Mouse (Mus musculus): ENCODE measurements around the gene Gcfc2. TPM values are rescaled to one million over a fixed set of nuclear protein-coding genes. Genes with fewer than 3 reads are reported as not detected.
A peak's percentile ranks its signal among the peaks of the same experiment; 100 is the strongest.

Gcfc2 gene
- polyA plus RNA-seq, 1 experiment from 2014 or later: 14.3 TPM

DNA sequence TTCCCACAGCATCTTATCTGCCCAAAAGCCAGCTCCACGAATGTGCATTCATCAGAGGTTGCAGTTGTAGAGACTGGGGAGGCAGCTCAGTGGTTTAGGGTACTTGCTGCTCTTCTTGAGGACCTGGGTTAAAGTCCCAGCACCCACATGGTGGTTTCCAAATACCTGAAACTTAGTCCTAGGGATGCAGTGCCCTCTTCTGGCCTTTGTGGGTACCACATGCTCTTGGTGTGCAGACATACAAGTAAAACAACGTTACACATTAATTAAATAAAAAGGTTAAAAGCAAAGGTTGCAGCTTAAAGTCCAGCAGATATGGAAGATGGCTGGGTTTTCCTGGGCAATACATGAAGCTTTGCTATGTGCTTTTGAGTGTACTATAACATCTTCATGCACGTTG lies 9.8 kb downstream of the Gcfc2 start:
- no peak for DNase-seq (ENCODE audit: low spot score)
- peaks cover 14% of the 10 kb centered on the region for H3K36me3 ChIP-seq (replicated peaks; ENCODE audit: control insufficient read depth, insufficient read depth, low read depth, low read length)
- no peaks in the 10 kb centered on the region for H3K4me1 ChIP-seq (ENCODE audit: control insufficient read depth, insufficient read depth, low read length)
- no peak overlapping the region for H3K9ac ChIP-seq (replicated peaks; ENCODE audit: low read length)
- H3K4me3 ChIP-seq (ENCODE audit: low read depth, low read length): no peak overlapping the region
- H3K4me2 ChIP-seq (ENCODE audit: low read depth, low read length): no peak overlapping the region
- WGBS: 97% methylated on average over 3 of the region's 3 CpGs
- no peak for ATAC-seq (replicated peaks; ENCODE audit: insufficient number of reproducible peaks, low FRiP score, low TSS enrichment, low read depth)
- H3K27ac ChIP-seq (replicated peaks; ENCODE audit: low read depth, low read length): no peak overlapping the region
- H3K9me3 ChIP-seq (replicated peaks; ENCODE audit: control insufficient read depth, low read length): no peaks in the 10 kb centered on the region; the same call in 1 of the 2 replicates
- H3K27me3 ChIP-seq (ENCODE audit: control insufficient read depth, insufficient read depth, low read length): no peaks in the 10 kb centered on the region

DNA sequence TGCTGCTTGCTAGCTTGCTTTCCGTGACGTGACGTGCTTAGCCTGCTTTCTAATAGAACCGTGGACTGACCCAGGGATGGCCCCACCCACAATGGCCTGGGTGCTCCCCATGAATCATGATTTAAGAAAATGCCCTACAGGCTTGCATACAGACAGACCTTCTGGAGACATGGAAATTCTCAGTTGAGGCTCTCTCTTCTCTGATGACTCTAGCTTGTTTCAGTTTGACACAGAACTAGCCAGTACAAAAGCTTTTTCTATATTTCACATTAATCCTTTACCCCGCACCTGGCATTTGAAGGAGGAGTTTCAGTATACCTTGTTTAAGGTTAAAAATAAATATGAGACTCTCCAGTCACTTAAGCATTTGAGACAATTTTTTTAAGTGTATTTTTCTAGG lies 18.2 kb downstream of the Gcfc2 start:
- H3K27me3 ChIP-seq (ENCODE audit: control insufficient read depth, insufficient read depth, low read length): no peaks in the 10 kb centered on the region
- no peak overlapping the region for H3K4me2 ChIP-seq (ENCODE audit: low read depth, low read length)
- no peak overlapping the region for H3K4me3 ChIP-seq (ENCODE audit: low read depth, low read length)
- no peaks in the 10 kb centered on the region; the same call in 1 of the 2 replicates for H3K36me3 ChIP-seq (replicated peaks; ENCODE audit: control insufficient read depth, insufficient read depth, low read depth, low read length)
- no peak overlapping the region for H3K27ac ChIP-seq (replicated peaks; ENCODE audit: low read depth, low read length)
- no peaks in the 10 kb centered on the region for H3K4me1 ChIP-seq (ENCODE audit: control insufficient read depth, insufficient read depth, low read length)
- WGBS: 90% methylated on average over 5 of the region's 5 CpGs
- no peaks in the 10 kb centered on the region for H3K9me3 ChIP-seq (replicated peaks; ENCODE audit: control insufficient read depth, low read length)
- DNase-seq (ENCODE audit: low spot score) (no peak), ATAC-seq (replicated peaks; ENCODE audit: insufficient number of reproducible peaks, low FRiP score, low TSS enrichment, low read depth) (no peak)
- no peak overlapping the region for H3K9ac ChIP-seq (replicated peaks; ENCODE audit: low read length)

DNA sequence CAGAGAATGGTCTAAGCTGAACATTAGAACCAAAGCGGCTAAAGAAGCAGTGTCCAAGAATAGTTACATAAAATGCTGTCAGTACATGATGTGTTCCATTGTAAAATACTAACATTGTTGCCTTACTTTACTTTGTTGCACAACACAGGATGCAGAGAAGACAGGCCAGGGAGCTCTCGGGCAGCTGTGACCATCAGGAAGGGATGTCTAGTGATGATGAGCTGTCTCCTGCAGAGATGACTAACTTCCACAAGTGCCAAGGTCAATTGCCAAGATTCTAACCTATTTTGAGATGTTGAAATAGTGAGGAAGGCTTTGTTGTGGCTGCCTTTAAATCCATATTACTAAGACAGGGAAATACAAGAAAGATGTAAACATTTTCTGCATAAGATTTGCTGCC lies 19.8 kb downstream of the Gcfc2 start:
- no peak overlapping the region for H3K4me3 ChIP-seq (ENCODE audit: low read depth, low read length)
- no peak for DNase-seq (ENCODE audit: low spot score)
- 83% methylated on average over 2 of the region's 2 CpGs for WGBS
- H3K27me3 ChIP-seq (ENCODE audit: control insufficient read depth, insufficient read depth, low read length): no peaks in the 10 kb centered on the region
- H3K27ac ChIP-seq (replicated peaks; ENCODE audit: low read depth, low read length): no peak overlapping the region
- no peak overlapping the region for H3K4me2 ChIP-seq (ENCODE audit: low read depth, low read length)
- H3K9me3 ChIP-seq (replicated peaks; ENCODE audit: control insufficient read depth, low read length): no peaks in the 10 kb centered on the region
- no peaks in the 10 kb centered on the region; the same call in 1 of the 2 replicates for H3K36me3 ChIP-seq (replicated peaks; ENCODE audit: control insufficient read depth, insufficient read depth, low read depth, low read length)
- H3K9ac ChIP-seq (replicated peaks; ENCODE audit: low read length): no peak overlapping the region
- no peak for ATAC-seq (replicated peaks; ENCODE audit: insufficient number of reproducible peaks, low FRiP score, low TSS enrichment, low read depth)
- no peaks in the 10 kb centered on the region for H3K4me1 ChIP-seq (ENCODE audit: control insufficient read depth, insufficient read depth, low read length)

GRCm38 (mm10) chr6:81944432-81944831 lies 21.0 kb downstream of the Gcfc2 start:
- no peak for ATAC-seq (replicated peaks; ENCODE audit: insufficient number of reproducible peaks, low FRiP score, low TSS enrichment, low read depth)
- Histone ChIP-seq H3K36me3 (replicated peaks; ENCODE audit: control insufficient read depth, insufficient read depth, low read depth, low read length) (no peaks in the 10 kb centered on the region; the same call in 1 of the 2 replicates), H3K27me3 (ENCODE audit: control insufficient read depth, insufficient read depth, low read length) (no peaks in the 10 kb centered on the region)

GRCm38 (mm10) chr6:81946906-81947305 lies 23.4 kb downstream of the Gcfc2 start:
- H3K4me2 ChIP-seq (ENCODE audit: low read depth, low read length): no peak overlapping the region
- H3K9me3 ChIP-seq (replicated peaks; ENCODE audit: control insufficient read depth, low read length): no peaks in the 10 kb centered on the region
- no peak overlapping the region for H3K9ac ChIP-seq (replicated peaks; ENCODE audit: low read length)
- no peak overlapping the region for H3K4me3 ChIP-seq (ENCODE audit: low read depth, low read length)
- WGBS: 95% methylated on average over 6 of the region's 6 CpGs
- DNase-seq (ENCODE audit: low spot score) (no peak), ATAC-seq (replicated peaks; ENCODE audit: insufficient number of reproducible peaks, low FRiP score, low TSS enrichment, low read depth) (no peak)
- H3K4me1 ChIP-seq (ENCODE audit: control insufficient read depth, insufficient read depth, low read length): no peaks in the 10 kb centered on the region
- no peak overlapping the region for H3K27ac ChIP-seq (replicated peaks; ENCODE audit: low read depth, low read length)
- no peaks in the 10 kb centered on the region for H3K27me3 ChIP-seq (ENCODE audit: control insufficient read depth, insufficient read depth, low read length)
- H3K36me3 ChIP-seq (replicated peaks; ENCODE audit: control insufficient read depth, insufficient read depth, low read depth, low read length): peaks cover 2% of the 10 kb centered on the region

More at GRCm38 (mm10) chr6:81944432-81944831, 21.0 kb downstream of the Gcfc2 start:
- no peaks in the 10 kb centered on the region for H3K4me1 ChIP-seq (ENCODE audit: control insufficient read depth, insufficient read depth, low read length)
- H3K9me3 ChIP-seq (replicated peaks; ENCODE audit: control insufficient read depth, low read length): no peaks in the 10 kb centered on the region
- 90% methylated on average over 3 of the region's 3 CpGs for WGBS
- H3K27ac ChIP-seq (replicated peaks; ENCODE audit: low read depth, low read length): no peak overlapping the region
- H3K9ac ChIP-seq (replicated peaks; ENCODE audit: low read length): no peak overlapping the region
- no peak overlapping the region for H3K4me2 ChIP-seq (ENCODE audit: low read depth, low read length)
- no peak overlapping the region for H3K4me3 ChIP-seq (ENCODE audit: low read depth, low read length)
- no peak for DNase-seq (ENCODE audit: low spot score)

- WGBS: 94% methylated on average over 5 of the region's 5 CpGs
- Histone ChIP-seq H3K4me3 (ENCODE audit: low read depth, low read length) (no peak overlapping the region), H3K9me3 (replicated peaks; ENCODE audit: control insufficient read depth, low read length) (0 out of 2 replicates have a peak, but pooled peaks cover 3% of the 10 kb centered on the region), H3K36me3 (replicated peaks; ENCODE audit: control insufficient read depth, insufficient read depth, low read depth, low read length) (peaks cover 9% of the 10 kb centered on the region), H3K27me3 (ENCODE audit: control insufficient read depth, insufficient read depth, low read length) (no peaks in the 10 kb centered on the region), H3K4me2 (ENCODE audit: low read depth, low read length) (no peak overlapping the region), H3K27ac (replicated peaks; ENCODE audit: low read depth, low read length) (no peak overlapping the region), H3K4me1 (ENCODE audit: control insufficient read depth, insufficient read depth, low read length) (no peaks in the 10 kb centered on the region), H3K9ac (replicated peaks; ENCODE audit: low read length) (no peak overlapping the region)
- ATAC-seq (replicated peaks; ENCODE audit: insufficient number of reproducible peaks, low FRiP score, low TSS enrichment, low read depth) (no peak), DNase-seq (ENCODE audit: low spot score) (no peak)
These were observed 31.7 kb downstream of the Gcfc2 start for GRCm38 (mm10) chr6:81955133-81955532.

DNA sequence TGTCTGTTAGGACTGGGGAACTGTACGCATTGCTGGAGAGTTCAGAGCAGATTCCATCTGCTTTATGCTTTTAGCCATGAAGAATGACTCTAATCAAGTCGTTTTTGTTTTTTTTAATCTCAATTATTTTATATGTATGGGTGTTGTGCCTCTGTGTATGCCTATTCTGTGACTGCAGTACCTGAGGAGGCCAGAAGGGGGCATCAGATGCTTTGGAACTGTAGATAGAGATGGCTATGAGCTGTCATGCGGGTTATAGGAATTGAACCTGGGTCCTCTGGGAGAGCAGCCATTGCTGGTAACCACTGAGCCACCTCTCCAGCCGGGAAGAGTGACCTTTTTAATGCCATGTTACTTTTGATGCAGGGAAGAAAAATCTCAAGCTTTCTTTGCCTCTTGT lies 32.9 kb downstream of the Gcfc2 start:
- ATAC-seq (replicated peaks; ENCODE audit: insufficient number of reproducible peaks, low FRiP score, low TSS enrichment, low read depth): no peak
- Histone ChIP-seq H3K9ac (replicated peaks; ENCODE audit: low read length) (no peak overlapping the region), H3K27me3 (ENCODE audit: control insufficient read depth, insufficient read depth, low read length) (no peaks in the 10 kb centered on the region), H3K4me3 (ENCODE audit: low read depth, low read length) (no peak overlapping the region), H3K4me2 (ENCODE audit: low read depth, low read length) (no peak overlapping the region), H3K4me1 (ENCODE audit: control insufficient read depth, insufficient read depth, low read length) (no peaks in the 10 kb centered on the region), H3K9me3 (replicated peaks; ENCODE audit: control insufficient read depth, low read length) (0 out of 2 replicates have a peak, but pooled peaks cover 3% of the 10 kb centered on the region), H3K36me3 (replicated peaks; ENCODE audit: control insufficient read depth, insufficient read depth, low read depth, low read length) (peaks cover 10% of the 10 kb centered on the region), H3K27ac (replicated peaks; ENCODE audit: low read depth, low read length) (no peak overlapping the region)
- DNase-seq (ENCODE audit: low spot score): peak; percentile 12
- 84% methylated on average over 4 of the region's 4 CpGs for WGBS

DNA sequence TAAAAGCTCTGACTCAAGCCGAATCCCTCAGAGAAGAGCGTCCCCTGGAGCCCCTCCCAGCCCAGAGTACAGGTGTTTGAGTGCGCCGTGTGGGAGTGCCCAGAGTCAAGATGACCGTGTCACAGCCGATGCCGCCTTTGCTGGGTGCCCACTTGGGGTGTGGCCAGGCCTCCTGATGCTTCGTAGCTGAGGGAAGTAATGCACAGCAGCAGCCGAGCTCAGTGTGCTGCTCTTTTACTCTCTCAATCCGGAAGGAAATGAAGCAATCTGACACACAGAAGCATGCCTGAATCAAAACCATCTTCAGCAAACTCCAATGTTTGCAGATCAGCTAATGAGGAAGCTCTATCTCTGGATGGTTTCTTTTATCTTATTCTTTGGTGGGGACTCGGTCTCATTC lies 34.5 kb downstream of the Gcfc2 start:
- 93% methylated on average over 11 of the region's 11 CpGs for WGBS
- no peak overlapping the region for H3K27ac ChIP-seq (replicated peaks; ENCODE audit: low read depth, low read length)
- H3K4me1 ChIP-seq (ENCODE audit: control insufficient read depth, insufficient read depth, low read length): no peaks in the 10 kb centered on the region
- peaks cover 10% of the 10 kb centered on the region for H3K36me3 ChIP-seq (replicated peaks; ENCODE audit: control insufficient read depth, insufficient read depth, low read depth, low read length)
- no peak overlapping the region for H3K4me3 ChIP-seq (ENCODE audit: low read depth, low read length)
- H3K27me3 ChIP-seq (ENCODE audit: control insufficient read depth, insufficient read depth, low read length): no peaks in the 10 kb centered on the region
- no peak overlapping the region for H3K4me2 ChIP-seq (ENCODE audit: low read depth, low read length)
- DNase-seq (ENCODE audit: low spot score) (no peak), ATAC-seq (replicated peaks; ENCODE audit: insufficient number of reproducible peaks, low FRiP score, low TSS enrichment, low read depth) (no peak)
- H3K9ac ChIP-seq (replicated peaks; ENCODE audit: low read length): no peak overlapping the region
- 0 out of 2 replicates have a peak, but pooled peaks cover 3% of the 10 kb centered on the region for H3K9me3 ChIP-seq (replicated peaks; ENCODE audit: control insufficient read depth, low read length)

Data from embryonic facial prominence, embryonic 11.5 days (tissue).